Mouse (Mus musculus): ENCODE data around the gene Slc24a1.

DNA sequence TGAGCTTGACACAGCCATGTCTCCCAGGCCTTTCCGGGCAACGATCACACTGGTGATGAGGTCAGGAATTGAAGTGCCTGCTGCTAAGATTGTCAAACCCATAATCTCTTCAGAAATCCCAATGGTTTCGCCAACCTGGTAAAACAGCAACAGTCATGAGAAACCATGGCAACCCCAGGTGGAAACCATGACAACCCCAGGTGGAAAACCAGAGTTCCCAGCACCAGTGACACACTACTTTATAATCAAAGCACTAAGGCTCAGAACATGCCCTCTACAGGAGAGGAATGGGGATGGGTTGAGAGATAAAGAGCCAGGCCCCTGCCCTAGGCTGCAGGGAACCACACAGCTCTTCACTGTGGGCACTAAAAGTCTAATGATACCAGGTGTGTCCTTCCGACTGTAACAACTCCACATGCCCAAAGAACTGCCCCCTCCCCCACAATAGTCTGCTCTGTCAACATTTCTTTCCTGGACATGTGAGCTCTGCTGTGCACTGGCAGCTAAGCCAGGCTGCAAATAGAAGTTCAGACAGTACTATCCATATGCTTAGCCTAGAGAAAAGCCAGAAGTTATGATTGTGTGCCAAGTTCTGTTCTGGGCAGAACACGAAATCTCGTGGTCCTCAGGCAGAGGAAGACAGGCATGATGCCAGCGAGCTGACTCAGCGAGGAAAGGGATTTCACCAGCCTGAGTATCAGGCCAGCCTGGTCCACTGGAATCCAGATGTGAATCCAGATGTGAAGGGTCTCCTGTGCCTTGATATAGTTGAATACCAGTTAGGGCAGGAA is 25.0 kb downstream of the Slc24a1 start:
- TF ChIP-seq CTCF (conservative IDR thresholded peaks at IDR 0.05; ENCODE audit: low read length) (no peak), POU5F1 (IDR thresholded peaks at IDR 0.05; ENCODE audit: borderline replicate concordance, low read length) (no peak)

Measured in E14TG2a.4 (cell line).